Mouse (Mus musculus) adrenal gland, postnatal 36 days (tissue): ENCODE measurements around the gene Sh3bp5l. TPM values are rescaled to one million over a fixed set of nuclear protein-coding genes. Genes with fewer than 3 reads are reported as not detected.

ENCODE experiments used
- DNase-seq, 2 experiments: peaks; one replicate each; pipeline ENCODE4 v3.0.0; 2021; ENCODE audit warnings: mixed read lengths in 1 of 2
- total RNA-seq, 2 experiments: library from RNA; stranded (reverse); gene quantifications; 2 replicates each; pipeline ENCODE4 v1.2.3; 2021

The Sh3bp5l gene
- total RNA-seq, 2 experiments from 2014 or later: 36.7 to 51.5 TPM

- DNase-seq: peak in 1 of 2 experiments; percentile 5
Measured at GRCm38 (mm10) chr11:58378763-58379278, 48.3 kb downstream of the Sh3bp5l start, which contains the start of gene Lypd8. Gene Lypd8 (plus strand): TSS chr11:58379043.

- no peak for DNase-seq
Measured at GRCm38 (mm10) chr11:58379516-58379915, 49.0 kb downstream of the Sh3bp5l start.

GRCm38 (mm10) chr11:58382471-58382870 is 51.9 kb downstream of the Sh3bp5l start:
- no peak for DNase-seq

Other genes starting within 250 kb of the Sh3bp5l start
- 1 to 10 TPM in 1 of 2 experiments, not detected in 1; 1.0 TPM for gene Gm12248, start 237.6 kb upstream of the Sh3bp5l start, total RNA-seq
- gene Cnot8, start 226.6 kb upstream of the Sh3bp5l start, total RNA-seq: 10 to 100 TPM; 44.0 to 63.7 TPM
- gene Gemin5, start 162.2 kb upstream of the Sh3bp5l start, total RNA-seq: 10 to 100 TPM; 21.1 to 32.0 TPM
- gene Mrpl22, start 159.1 kb upstream of the Sh3bp5l start, total RNA-seq: 10 to 100 TPM; 72.0 to 75.1 TPM
- 10 to 100 TPM; 12.8 to 18.9 TPM for gene Igtp, start 131.2 kb upstream of the Sh3bp5l start, total RNA-seq
- 10 to 100 TPM; 13.7 to 18.8 TPM for gene Irgm2, start 131.1 kb upstream of the Sh3bp5l start, total RNA-seq
- not detected for gene 4930438A08Rik, start 55.9 kb upstream of the Sh3bp5l start, total RNA-seq
- gene Zfp692, start 23.7 kb upstream of the Sh3bp5l start, total RNA-seq: 10 to 100 TPM in 1 of 2 experiments, 1 to 10 TPM in 1; 7.7 to 10.9 TPM
- gene Zfp672, start 385 bp upstream of the Sh3bp5l start, total RNA-seq: 10 to 100 TPM; 44.9 to 48.9 TPM
- gene Lypd8, start 48.3 kb downstream of the Sh3bp5l start, total RNA-seq: not detected
- not detected for gene 1810065E05Rik, start 90.4 kb downstream of the Sh3bp5l start, total RNA-seq
- not detected for gene Gm12253, start 101.8 kb downstream of the Sh3bp5l start, total RNA-seq
- gene Lypd9, start 122.2 kb downstream of the Sh3bp5l start, total RNA-seq: not detected
- not detected for gene Olfr30, start 131.5 kb downstream of the Sh3bp5l start, total RNA-seq
- gene Olfr332, start 161.8 kb downstream of the Sh3bp5l start, total RNA-seq: not detected
- not detected for gene Olfr331, start 171.8 kb downstream of the Sh3bp5l start, total RNA-seq
- gene Olfr330, start 204.1 kb downstream of the Sh3bp5l start, total RNA-seq: under 1 TPM in 1 of 2 experiments, not detected in 1; 0.33 TPM
- 1 to 10 TPM in 1 of 2 experiments, not detected in 1; 1.2 TPM for gene Olfr329-ps, start 215.7 kb downstream of the Sh3bp5l start, total RNA-seq
- gene Olfr328, start 224.9 kb downstream of the Sh3bp5l start, total RNA-seq: under 1 TPM; 0.17 to 0.26 TPM
- gene Olfr224, start 239.8 kb downstream of the Sh3bp5l start, total RNA-seq: not detected
- not detected for gene Olfr325, start 247.0 kb downstream of the Sh3bp5l start, total RNA-seq